Mouse (Mus musculus) hindbrain, embryonic 11.5 days (tissue): ENCODE measurements around the gene Ldlrap1. TPM values are rescaled to one million over a fixed set of nuclear protein-coding genes. Genes with fewer than 3 reads are reported as not detected.

Experiments used
- ATAC-seq: fragments of 200-750 bp; cut with Nextera tagmentation; 2 replicates; pipeline ENCODE4 v1.8.0; 2017; ENCODE audit warnings: mild to moderate bottlenecking, moderate TSS enrichment, moderate library complexity; ENCODE audit not compliant: low FRiP score
- DNase-seq: peaks from one replicate; pipeline ENCODE4 v3.0.0-alpha.2; 2015; ENCODE audit warnings: low spot score
- H3K27ac ChIP-seq: fragments of 300-500 bp; sonication (generic); 2 replicates; pipeline ENCODE4 v1.5.1; 2014; ENCODE audit warnings: mild to moderate bottlenecking, low read depth, low read length
- H3K27me3 ChIP-seq: fragments of 300-500 bp; sonication (generic); 2 replicates; pipeline ENCODE4 v1.6.1; 2014; ENCODE audit warnings: mild to moderate bottlenecking, low read length, moderate library complexity, mixed read lengths; ENCODE audit not compliant: control insufficient read depth, insufficient read depth
- H3K36me3 ChIP-seq: fragments of 300-500 bp; sonication (generic); 2 replicates; pipeline ENCODE4 v1.6.1; 2014; ENCODE audit warnings: mild to moderate bottlenecking, low read length, moderate library complexity, mixed read lengths; ENCODE audit not compliant: control insufficient read depth, insufficient read depth
- H3K4me1 ChIP-seq: fragments of 300-500 bp; sonication (generic); replicated peaks from 2 replicates; pipeline ENCODE4 v1.6.1; 2014; ENCODE audit warnings: low read length, mixed read lengths; ENCODE audit not compliant: control insufficient read depth, insufficient read depth
- H3K4me2 ChIP-seq: fragments of 300-500 bp; sonication (generic); replicated peaks from 2 replicates; pipeline ENCODE4 v1.6.1; 2014; ENCODE audit warnings: mild to moderate bottlenecking, low read depth, low read length
- H3K4me3 ChIP-seq: fragments of 300-500 bp; sonication (generic); 2 replicates; pipeline ENCODE4 v1.5.1; 2014; ENCODE audit warnings: low read depth, low read length
- H3K9ac ChIP-seq: fragments of 300-500 bp; sonication (generic); 2 replicates; pipeline ENCODE4 v1.6.1; 2014; ENCODE audit warnings: low read depth, low read length
- H3K9me3 ChIP-seq: fragments of 300-500 bp; sonication (generic); 2 replicates; pipeline ENCODE4 v1.6.1; 2016; ENCODE audit warnings: low read length; ENCODE audit not compliant: control insufficient read depth
- WGBS: fragments of 180-500 bp; shearing (Covaris S2); extraction: QIAGEN DNeasy Blood & Tissue Kit; methylation state at CpG from one replicate; pipeline ENCODE4 v1.1.7; 2014; 5-methylcytosine and 5-hydroxymethylcytosine counted together
- polyA plus RNA-seq: library from polyadenylated mRNA; unstranded; fragments of >200 nt; fragmentation: Nextera tagmentation; extraction: Ambion mirVana; gene quantifications from 2 replicates; pipeline ENCODE4 v1.2.1, GENCODE M21; 2014

Gene Ldlrap1
- polyA plus RNA-seq, result 4.3 and 5.6 TPM in 2 replicates

DNA sequence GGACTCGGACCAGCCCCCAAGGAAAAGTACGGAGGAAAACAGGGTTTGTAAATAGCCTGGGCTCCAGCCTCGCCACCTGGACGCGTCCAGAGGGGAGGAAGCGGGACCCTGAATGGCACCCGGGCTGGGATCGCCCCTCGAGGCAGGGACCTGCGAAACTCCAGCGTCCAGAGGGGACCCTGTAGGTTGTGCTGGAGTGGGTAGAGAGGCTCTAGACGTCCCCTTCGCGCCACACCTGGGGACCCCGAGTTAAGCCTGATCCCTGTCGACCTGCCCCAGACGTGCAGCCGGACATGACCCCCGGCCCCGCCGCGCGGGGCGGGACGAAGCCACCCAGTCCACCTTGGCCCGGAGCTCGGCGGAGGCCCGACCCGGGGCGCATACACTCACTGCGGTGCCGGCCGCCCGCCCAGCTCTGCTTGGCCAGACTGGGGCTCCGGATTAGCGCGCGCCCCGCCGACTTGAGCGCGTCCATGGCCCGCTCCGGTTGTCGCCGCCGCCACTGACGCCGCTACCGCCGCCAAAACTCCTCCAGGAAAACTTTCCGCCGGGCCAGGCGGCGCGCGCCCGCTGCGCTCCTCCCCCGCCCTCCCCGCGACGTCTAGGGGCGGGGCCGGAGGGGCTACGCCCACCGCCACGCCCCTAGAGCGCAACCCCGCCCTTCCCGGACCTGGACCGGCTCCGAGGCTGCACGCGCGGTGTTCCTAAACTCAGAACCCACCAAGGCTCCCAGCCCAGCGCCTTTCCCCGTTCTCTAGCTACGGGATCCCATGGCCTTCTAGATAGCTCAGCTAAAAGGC is at the start of gene Ldlrap1:
Gene Ldlrap1 (minus strand): TSS at position 599 of the 800 bp plus-strand sequence.
- no peak within 1 kb of the TSS; the same call in 1 of the 2 replicates for H3K27ac ChIP-seq
- no peaks in the 10 kb centered on the region for H3K36me3 ChIP-seq
- DNase-seq (peak; percentile 84), ATAC-seq (peak; percentile 82)
- peaks cover 22% of the 10 kb centered on the region for H3K27me3 ChIP-seq
- peaks cover 6% of the 10 kb centered on the region for H3K4me1 ChIP-seq
- H3K4me3 ChIP-seq, result peak within 1 kb of the TSS; percentile 65
- peak within 1 kb of the TSS; percentile 63 for H3K9ac ChIP-seq
- H3K4me2 ChIP-seq, result peak within 1 kb of the TSS; percentile 98
- no peaks in the 10 kb centered on the region for H3K9me3 ChIP-seq
- WGBS, result under 1% methylated on average over 61 of the region's 80 CpGs

DNA sequence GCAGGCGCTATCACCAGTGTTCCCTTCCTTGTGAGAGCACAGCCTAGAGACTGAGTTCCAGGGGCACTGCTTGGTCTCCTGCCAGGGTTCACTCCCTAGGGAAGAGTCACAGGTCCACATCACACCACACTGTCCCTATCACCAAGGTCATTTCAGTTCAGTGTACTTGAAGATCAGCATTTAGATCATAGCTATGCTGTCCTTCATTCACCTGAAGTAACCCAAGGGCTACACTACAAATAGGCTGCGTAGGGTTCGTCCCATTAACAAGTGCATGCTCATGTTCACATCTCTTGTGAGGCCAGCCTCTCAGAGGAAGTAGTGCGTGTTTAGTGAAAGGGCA is 46.4 kb upstream of the Ldlrap1 start:
- H3K9ac ChIP-seq, result no peak overlapping the region
- no peak for ATAC-seq
- peaks cover 4% of the 10 kb centered on the region; the same call in 1 of the 2 replicates for H3K36me3 ChIP-seq
- no peak for DNase-seq
- no peak overlapping the region for H3K4me3 ChIP-seq
- H3K4me2 ChIP-seq, result no peak overlapping the region
- H3K9me3 ChIP-seq, result no peaks in the 10 kb centered on the region
- no peaks in the 10 kb centered on the region for H3K4me1 ChIP-seq
- H3K27me3 ChIP-seq, result no peaks in the 10 kb centered on the region
- WGBS, result 94% methylated on average over 4 of the region's 4 CpGs
- H3K27ac ChIP-seq, result no peak overlapping the region

DNA sequence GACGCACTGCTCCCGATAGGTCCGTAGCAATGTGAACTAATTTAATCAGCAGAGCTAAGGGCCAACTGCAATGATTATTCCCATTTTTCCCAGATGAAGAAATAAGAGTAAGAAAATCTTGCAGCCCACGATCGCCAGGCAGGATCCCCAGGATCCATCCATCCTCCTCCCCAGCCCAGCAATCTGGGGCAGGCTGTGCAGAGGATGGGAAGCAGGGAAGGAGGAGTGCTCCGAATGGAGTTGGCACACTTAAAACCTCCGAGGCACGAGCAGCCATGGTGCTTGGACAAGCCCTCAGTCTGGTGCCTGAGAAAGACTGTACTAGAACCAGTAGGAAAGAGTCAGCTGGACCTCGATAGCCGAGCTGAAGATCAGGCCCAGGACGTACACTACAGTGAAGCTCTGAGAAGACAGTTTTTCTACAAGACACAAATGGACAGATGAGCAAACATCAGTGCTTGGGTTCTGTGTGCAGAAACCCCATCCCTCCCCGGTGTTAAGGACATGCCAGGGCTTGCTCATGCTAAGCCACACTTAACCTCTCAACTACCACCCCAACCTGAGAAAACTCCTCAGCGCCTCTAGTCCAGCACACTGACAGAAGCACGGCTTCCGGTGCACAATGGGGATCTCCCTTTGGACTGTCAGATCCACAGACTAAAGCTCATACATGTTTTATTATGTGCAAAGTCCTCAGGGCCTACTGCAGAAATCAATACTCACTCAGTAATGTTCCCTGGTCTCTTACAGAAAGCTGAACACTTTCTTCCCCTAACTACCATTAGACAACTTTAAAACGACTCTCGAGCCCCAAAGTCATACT is 45.8 kb upstream of the Ldlrap1 start:
- Histone ChIP-seq H3K27me3 (no peaks in the 10 kb centered on the region), H3K9ac (no peak overlapping the region), H3K4me3 (no peak overlapping the region), H3K27ac (no peak overlapping the region), H3K4me2 (no peak overlapping the region), H3K9me3 (no peaks in the 10 kb centered on the region), H3K36me3 (peaks cover 7% of the 10 kb centered on the region; the same call in 1 of the 2 replicates), H3K4me1 (no peaks in the 10 kb centered on the region)
- DNase-seq (no peak), ATAC-seq (no peak)
- WGBS, result 93% methylated on average over 17 of the region's 17 CpGs

DNA sequence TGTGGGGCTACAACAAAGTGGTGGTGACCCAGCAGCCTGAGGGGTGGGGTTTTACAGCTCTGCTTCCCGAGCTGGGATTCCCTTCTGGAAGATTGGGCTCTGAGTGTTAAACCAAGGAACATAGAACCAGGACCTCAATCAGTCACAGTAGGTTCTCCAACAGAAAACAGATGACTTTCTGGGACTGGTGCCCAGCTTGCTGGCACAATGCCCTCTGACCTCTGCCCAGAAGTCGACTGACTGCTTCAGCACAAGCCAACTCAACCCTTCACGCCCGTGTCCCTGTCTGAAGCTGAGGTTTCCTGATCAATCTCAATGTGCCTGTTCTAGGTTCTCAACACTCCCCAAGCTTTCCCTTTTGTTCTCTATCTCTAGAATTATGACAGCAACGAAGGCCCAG is 36.9 kb upstream of the Ldlrap1 start:
- no peak for DNase-seq
- no peak overlapping the region for H3K4me2 ChIP-seq
- WGBS, result 91% methylated on average over 5 of the region's 5 CpGs
- H3K36me3 ChIP-seq, result peaks cover 10% of the 10 kb centered on the region
- no peak overlapping the region for H3K27ac ChIP-seq
- no peaks in the 10 kb centered on the region for H3K27me3 ChIP-seq
- H3K9ac ChIP-seq, result no peak overlapping the region
- no peaks in the 10 kb centered on the region for H3K9me3 ChIP-seq
- no peak for ATAC-seq
- H3K4me3 ChIP-seq, result no peak overlapping the region
- H3K4me1 ChIP-seq, result no peaks in the 10 kb centered on the region

DNA sequence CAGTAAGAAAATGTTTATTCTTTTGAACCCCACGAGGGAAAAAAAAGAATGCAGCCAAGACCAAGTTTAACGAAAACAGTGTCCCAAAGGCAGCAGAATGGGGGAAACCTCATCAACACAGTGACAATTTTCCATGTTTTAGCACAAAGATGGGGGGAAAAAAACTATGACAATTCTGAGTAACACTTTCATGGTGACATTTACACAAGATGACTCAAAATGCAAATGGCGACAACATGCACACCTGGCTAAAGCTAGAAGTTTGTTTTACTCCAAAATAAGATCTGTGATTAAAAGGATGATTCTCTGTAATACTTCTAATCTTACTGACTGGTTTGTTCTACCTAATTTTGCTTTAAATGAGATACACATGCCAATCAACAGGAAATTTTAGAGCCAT is 34.9 kb upstream of the Ldlrap1 start:
- no peak for ATAC-seq
- peaks cover 3% of the 10 kb centered on the region; the same call in 1 of the 2 replicates for H3K36me3 ChIP-seq
- no peak overlapping the region for H3K4me2 ChIP-seq
- no peaks in the 10 kb centered on the region for H3K9me3 ChIP-seq
- WGBS, result 93% methylated on average over 3 of the region's 3 CpGs
- H3K9ac ChIP-seq, result no peak overlapping the region
- H3K4me1 ChIP-seq, result no peaks in the 10 kb centered on the region
- no peak overlapping the region for H3K27ac ChIP-seq
- no peaks in the 10 kb centered on the region for H3K27me3 ChIP-seq
- DNase-seq, result no peak
- H3K4me3 ChIP-seq, result no peak overlapping the region

DNA sequence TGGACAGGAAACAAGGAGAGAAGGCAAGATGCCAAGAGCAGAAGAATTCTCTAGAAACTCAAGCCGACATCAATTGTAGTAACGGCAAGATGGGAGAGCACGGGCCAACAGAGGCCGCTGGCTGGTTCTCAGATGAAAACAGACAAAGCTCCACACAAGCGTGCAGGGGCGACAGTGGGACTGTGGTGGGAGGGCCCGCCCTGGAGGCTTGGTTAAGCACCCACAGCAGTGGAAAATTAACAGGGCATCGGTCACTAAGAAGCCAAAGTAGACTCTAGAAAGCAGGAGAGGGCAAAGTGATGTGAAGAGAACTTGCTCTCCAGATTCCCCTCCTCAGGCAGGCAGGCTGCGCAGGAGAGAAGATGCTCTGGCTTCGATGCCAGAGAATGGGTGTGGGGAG is 34.3 kb upstream of the Ldlrap1 start:
- DNase-seq (no peak), ATAC-seq (no peak)
- Histone ChIP-seq H3K27ac (no peak overlapping the region), H3K4me2 (no peak overlapping the region), H3K4me3 (no peak overlapping the region), H3K36me3 (peaks cover 3% of the 10 kb centered on the region; the same call in 1 of the 2 replicates), H3K27me3 (no peaks in the 10 kb centered on the region), H3K9ac (no peak overlapping the region), H3K4me1 (no peaks in the 10 kb centered on the region), H3K9me3 (no peaks in the 10 kb centered on the region)
- 90% methylated on average over 10 of the region's 10 CpGs for WGBS

DNA sequence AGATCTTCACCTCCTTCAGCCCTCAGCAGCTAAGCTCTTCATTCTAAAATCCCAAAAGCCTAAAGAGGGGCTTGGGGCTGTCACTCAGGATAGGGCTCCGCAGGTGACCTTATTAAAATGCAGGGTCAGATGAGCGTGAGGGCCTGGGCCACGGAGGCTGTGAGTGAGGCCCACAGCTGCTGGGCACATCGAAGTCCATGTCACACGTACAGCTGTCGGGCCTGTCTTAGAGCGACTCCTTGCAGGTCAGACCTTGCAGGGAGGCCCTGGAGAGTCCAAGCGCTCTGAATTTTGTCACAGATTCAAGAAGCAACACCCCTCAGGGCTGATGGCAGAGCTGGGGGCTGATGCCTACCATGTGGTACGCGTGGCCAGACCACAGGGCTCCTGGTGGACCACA is 32.9 kb upstream of the Ldlrap1 start:
- no peak overlapping the region for H3K4me3 ChIP-seq
- no peaks in the 10 kb centered on the region for H3K9me3 ChIP-seq
- DNase-seq (no peak), ATAC-seq (no peak)
- H3K9ac ChIP-seq, result no peak overlapping the region
- no peak overlapping the region for H3K27ac ChIP-seq
- no peak overlapping the region for H3K4me2 ChIP-seq
- no peaks in the 10 kb centered on the region for H3K27me3 ChIP-seq
- H3K36me3 ChIP-seq, result 0 out of 2 replicates have a peak, but pooled peaks cover 3% of the 10 kb centered on the region
- 75% methylated on average over 10 of the region's 10 CpGs for WGBS
- no peaks in the 10 kb centered on the region; the same call in 1 of the 2 replicates for H3K4me1 ChIP-seq

DNA sequence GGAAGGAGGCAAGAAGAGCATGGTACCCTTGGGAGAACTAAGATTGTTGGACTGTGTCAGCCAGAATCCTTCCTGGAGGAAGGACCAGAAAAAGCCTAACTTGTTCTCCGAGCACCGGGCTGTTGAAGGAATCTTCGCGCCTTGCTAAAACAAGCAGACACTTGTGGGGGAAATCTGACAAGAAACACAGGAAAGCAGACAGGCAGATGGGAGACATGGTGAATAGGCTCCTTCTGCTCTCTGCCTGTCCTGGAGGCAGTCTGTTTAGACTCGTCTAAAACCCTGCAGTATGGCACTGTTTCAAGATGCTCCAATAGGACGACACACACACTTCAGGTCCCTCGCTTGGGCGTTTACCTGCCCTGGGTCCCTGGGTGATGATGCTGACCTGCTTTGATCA is 32.3 kb upstream of the Ldlrap1 start:
- Histone ChIP-seq H3K4me3 (no peak overlapping the region), H3K36me3 (no peaks in the 10 kb centered on the region), H3K27ac (no peak overlapping the region), H3K9ac (no peak overlapping the region), H3K4me1 (no peaks in the 10 kb centered on the region; the same call in 1 of the 2 replicates), H3K4me2 (no peak overlapping the region), H3K27me3 (no peaks in the 10 kb centered on the region), H3K9me3 (no peaks in the 10 kb centered on the region)
- no peak for ATAC-seq
- 84% methylated on average over 8 of the region's 8 CpGs for WGBS
- no peak for DNase-seq
